Mouse (Mus musculus) hindbrain, embryonic 13.5 days (tissue): ENCODE measurements around the gene Gvin1. TPM values are rescaled to one million over a fixed set of nuclear protein-coding genes. Genes with fewer than 3 reads are reported as not detected.
"Not testable (repeated sequence)": the region's sequence is repeated elsewhere in the genome, so short reads cannot be mapped to it uniquely, and the experiment has no call there.

Source experiments
- ATAC-seq: fragments of 200-750 bp; cut with Nextera tagmentation; 2 replicates; pipeline ENCODE4 v1.8.0; 2017; ENCODE audit warnings: moderate TSS enrichment; ENCODE audit not compliant: low FRiP score
- H3K27ac ChIP-seq: fragments of 300-500 bp; sonication (generic); 2 replicates; pipeline ENCODE4 v1.5.1; 2015; ENCODE audit warnings: inconsistent platforms, mild to moderate bottlenecking, moderate library complexity
- H3K27me3 ChIP-seq: fragments of 300-500 bp; sonication (generic); 2 replicates; pipeline ENCODE4 v1.6.1; 2015; ENCODE audit warnings: mild to moderate bottlenecking, inconsistent platforms
- H3K36me3 ChIP-seq: fragments of 300-500 bp; sonication (generic); 2 replicates; pipeline ENCODE4 v1.6.1; 2015; ENCODE audit warnings: mild to moderate bottlenecking, inconsistent platforms
- H3K4me1 ChIP-seq: fragments of 300-500 bp; sonication (generic); replicated peaks from 2 replicates; pipeline ENCODE4 v1.6.1; 2015; ENCODE audit warnings: inconsistent platforms
- H3K4me2 ChIP-seq: fragments of 300-500 bp; sonication (generic); 2 replicates; pipeline ENCODE4 v1.6.1; 2015; ENCODE audit warnings: inconsistent platforms, mild to moderate bottlenecking, moderate library complexity
- H3K4me3 ChIP-seq: fragments of 300-500 bp; sonication (generic); 2 replicates; pipeline ENCODE4 v1.5.1; 2015; ENCODE audit warnings: mild to moderate bottlenecking, inconsistent platforms
- H3K9ac ChIP-seq: fragments of 300-500 bp; sonication (generic); 2 replicates; pipeline ENCODE4 v1.6.1; 2015; ENCODE audit warnings: mild to moderate bottlenecking, inconsistent platforms
- H3K9me3 ChIP-seq: fragments of 300-500 bp; sonication (generic); 2 replicates; pipeline ENCODE4 v1.6.1; 2016; ENCODE audit warnings: inconsistent platforms
- WGBS: fragments of 180-500 bp; shearing (Covaris S2); methylation state at CpG from one replicate; pipeline ENCODE4 v1.1.7; 2015; 5-methylcytosine and 5-hydroxymethylcytosine counted together
- polyA plus RNA-seq: library from polyadenylated mRNA; unstranded; fragments of >200 nt; fragmentation: Nextera tagmentation; extraction: Ambion mirVana; gene quantifications from 2 replicates; pipeline ENCODE4 v1.2.1, GENCODE M21; 2015

Gvin1 gene
- 0.14 TPM in 1 of 2 replicates, not detected in the other for polyA plus RNA-seq

DNA sequence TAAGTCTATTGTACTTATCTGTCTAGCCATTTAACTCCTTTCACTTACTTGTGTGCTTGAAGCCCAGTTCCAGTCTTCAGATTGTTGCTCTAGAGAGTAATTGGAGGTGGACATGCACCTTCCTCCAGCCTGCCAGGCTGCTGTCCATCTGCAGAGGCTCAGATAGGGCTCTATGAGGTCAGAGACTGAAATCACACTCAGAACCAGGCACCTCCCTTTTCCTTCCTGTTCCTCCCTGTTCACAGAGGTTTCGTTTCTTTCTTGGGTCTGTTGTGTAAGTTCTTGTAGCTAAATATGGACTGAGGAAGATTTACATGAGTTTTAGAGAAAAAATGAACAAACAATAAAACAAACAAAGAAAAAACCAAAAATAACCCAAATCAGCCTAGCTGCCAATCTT, at the start of gene Gvin1:
TSS of gene Gvin1 (minus strand) at position 150 of the 400 bp plus-strand sequence.
- not testable (repeated sequence) for H3K4me3 ChIP-seq, H3K4me1 ChIP-seq, H3K9ac ChIP-seq

DNA sequence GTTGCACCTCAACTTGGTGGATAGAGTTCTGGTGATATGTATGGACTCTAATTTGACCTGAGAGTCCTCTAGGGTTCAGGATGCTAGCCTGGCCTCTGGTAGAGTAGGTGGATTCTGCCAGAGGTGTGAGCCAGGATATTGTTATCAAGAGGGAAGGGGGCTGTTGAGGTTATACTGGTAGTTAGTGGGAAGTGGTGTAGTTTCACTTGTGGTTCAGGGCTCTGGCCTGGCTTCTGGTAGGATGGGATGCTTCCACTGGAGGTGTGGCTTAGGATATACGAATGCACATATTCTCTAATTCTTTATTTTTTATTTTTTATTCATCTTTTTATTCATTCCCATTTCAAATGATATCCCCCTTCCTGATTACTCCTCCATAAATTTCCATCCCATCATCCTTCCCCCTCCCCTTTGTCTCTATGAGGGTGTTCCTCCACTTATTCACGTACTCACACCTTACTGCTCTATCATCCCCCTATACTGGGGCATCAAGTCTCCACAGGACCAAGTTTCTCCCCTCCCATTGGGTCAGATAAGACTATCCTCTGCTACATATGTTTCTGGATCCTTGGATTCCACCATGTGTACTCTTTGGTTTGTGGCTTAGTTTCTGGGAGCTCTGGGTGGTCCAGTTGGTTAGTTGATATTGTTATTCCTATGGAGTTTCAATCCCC, 36.9 kb upstream of the Gvin1 start:
- H3K36me3 ChIP-seq, result no peaks in the 10 kb centered on the region
- H3K4me2 ChIP-seq, result no peak overlapping the region
- H3K27ac ChIP-seq, result no peak overlapping the region
- H3K9ac ChIP-seq, result no peak overlapping the region
- H3K9me3 ChIP-seq, result no peaks in the 10 kb centered on the region
- no peaks in the 10 kb centered on the region for H3K4me1 ChIP-seq
- 89% methylated on average over 2 of the region's 2 CpGs for WGBS
- ATAC-seq, result no peak
- no peak overlapping the region for H3K4me3 ChIP-seq
- no peaks in the 10 kb centered on the region for H3K27me3 ChIP-seq

More for the DNA sequence above, at the start of gene Gvin1:
- not testable (repeated sequence) for H3K9me3 ChIP-seq, H3K36me3 ChIP-seq, H3K27ac ChIP-seq, H3K4me2 ChIP-seq, ATAC-seq, H3K27me3 ChIP-seq
- 81% methylated on average over 1 of the region's 1 CpGs for WGBS

DNA sequence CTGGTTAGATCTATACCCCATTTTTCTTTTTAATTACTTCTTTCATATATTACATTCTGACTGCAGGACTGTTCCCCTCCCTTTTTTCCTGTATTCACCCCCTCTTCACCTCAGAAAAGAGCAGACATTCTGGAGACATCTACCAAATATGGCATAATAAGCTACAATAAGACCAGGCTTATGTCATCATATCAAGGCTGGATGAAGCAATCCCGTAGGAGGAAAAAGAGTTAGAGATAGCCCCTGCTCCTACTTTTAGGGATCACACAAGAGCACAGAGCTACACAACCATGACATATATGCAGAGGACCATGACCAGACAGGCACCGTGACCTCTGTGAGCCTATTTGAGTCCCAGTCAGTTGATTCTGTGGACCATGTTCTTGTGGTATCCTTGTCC, 33.8 kb upstream of the Gvin1 start:
- no peak overlapping the region for H3K4me2 ChIP-seq
- H3K27ac ChIP-seq, result no peak overlapping the region
- ATAC-seq, result no peak
- 0 out of 2 replicates have a peak, but pooled peaks cover 3% of the 10 kb centered on the region for H3K9me3 ChIP-seq
- 88% methylated on average over 2 of the region's 2 CpGs for WGBS
- H3K4me3 ChIP-seq, result no peak overlapping the region
- H3K36me3 ChIP-seq, result no peaks in the 10 kb centered on the region
- H3K9ac ChIP-seq, result no peak overlapping the region
- no peaks in the 10 kb centered on the region for H3K4me1 ChIP-seq
- no peaks in the 10 kb centered on the region for H3K27me3 ChIP-seq

DNA sequence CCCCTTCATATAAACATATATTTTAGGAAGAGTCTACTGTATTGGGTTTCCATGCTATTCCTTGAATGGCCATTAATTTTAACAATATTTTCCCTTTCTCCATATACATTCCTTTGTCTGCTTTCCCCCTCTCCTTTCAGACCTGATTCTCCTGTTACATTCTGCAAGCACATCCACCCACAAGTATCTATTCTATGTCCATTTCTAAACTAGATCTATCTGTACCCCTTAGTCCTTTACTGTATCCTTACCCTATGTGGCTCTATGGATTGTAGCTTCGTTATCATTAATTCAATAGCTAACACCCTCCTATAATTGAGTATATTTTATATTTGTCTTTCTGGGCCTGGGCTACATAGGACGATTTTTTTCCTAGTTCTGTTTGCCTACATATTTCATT, 33.1 kb upstream of the Gvin1 start:
- 85% methylated on average over 2 of the region's 2 CpGs for WGBS
- Histone ChIP-seq H3K4me3 (no peak overlapping the region), H3K4me2 (no peak overlapping the region), H3K9me3 (0 out of 2 replicates have a peak, but pooled peaks cover 3% of the 10 kb centered on the region), H3K27ac (no peak overlapping the region), H3K9ac (no peak overlapping the region), H3K4me1 (no peaks in the 10 kb centered on the region), H3K27me3 (no peaks in the 10 kb centered on the region), H3K36me3 (no peaks in the 10 kb centered on the region)
- no peak for ATAC-seq

DNA sequence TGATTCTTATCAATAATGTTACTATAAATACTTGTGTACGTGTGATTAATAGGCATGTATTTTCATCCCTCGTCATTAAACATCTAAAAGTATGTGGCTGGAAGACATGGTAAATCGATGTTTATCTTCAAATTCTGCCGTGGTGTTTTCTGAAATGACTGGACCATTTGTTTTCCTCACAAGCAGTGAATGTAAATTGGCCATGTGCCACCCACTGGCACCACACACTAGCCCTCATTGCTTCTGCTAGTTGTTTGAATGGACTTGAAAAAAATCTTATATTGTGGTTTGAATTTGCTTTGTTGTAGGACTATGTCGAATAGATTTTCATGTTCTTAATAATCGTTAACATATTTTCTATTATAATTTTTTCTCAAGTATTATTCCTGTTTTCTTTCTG, 30.5 kb upstream of the Gvin1 start:
- H3K27ac ChIP-seq, result no peak overlapping the region
- no peak overlapping the region for H3K4me2 ChIP-seq
- H3K36me3 ChIP-seq, result no peaks in the 10 kb centered on the region
- H3K27me3 ChIP-seq, result no peaks in the 10 kb centered on the region
- no peak overlapping the region for H3K9ac ChIP-seq
- ATAC-seq, result no peak
- no peaks in the 10 kb centered on the region for H3K4me1 ChIP-seq
- H3K4me3 ChIP-seq, result no peak overlapping the region
- 85% methylated on average over 6 of the region's 6 CpGs for WGBS
- H3K9me3 ChIP-seq, result 0 out of 2 replicates have a peak, but pooled peaks cover 3% of the 10 kb centered on the region

DNA sequence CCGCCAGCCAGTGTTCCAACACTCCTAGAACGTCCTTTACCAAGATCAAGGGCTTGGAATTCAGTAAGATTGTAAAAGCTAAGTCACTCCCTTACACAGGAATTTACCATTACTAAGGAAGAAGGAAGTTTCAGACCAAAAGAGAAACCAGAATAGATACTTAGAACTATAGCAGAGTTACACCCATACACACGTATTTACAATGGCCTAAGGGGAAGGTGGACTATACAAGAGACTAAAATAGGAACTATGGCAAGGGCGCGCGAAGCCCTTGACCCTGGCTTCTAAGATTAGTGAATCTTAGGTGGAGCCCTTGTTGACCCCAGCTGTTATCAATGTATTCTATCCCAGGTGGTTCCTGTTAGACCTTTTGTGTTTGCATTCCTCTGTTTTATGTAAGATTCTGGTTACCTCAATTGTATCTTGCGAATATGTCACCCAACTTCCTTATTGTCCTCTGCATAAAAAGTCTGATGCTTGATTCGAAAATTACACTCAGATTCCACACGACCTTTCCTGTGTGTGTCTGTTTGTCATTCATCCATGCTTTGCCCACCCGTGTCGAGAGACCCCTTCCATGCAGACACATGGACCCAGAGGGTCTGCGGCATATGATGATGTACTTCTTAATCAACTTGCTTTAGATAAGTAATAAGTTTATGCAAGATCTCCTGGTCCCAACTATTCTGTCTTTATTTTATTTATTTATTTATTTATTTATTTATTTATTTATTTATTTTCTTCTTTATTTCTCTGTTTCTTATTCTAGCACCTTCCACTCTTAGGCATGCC, 25.6 kb upstream of the Gvin1 start:
- not testable (repeated sequence) for H3K4me3 ChIP-seq, H3K4me2 ChIP-seq, H3K27me3 ChIP-seq, ATAC-seq, H3K27ac ChIP-seq, H3K36me3 ChIP-seq, H3K9ac ChIP-seq, H3K4me1 ChIP-seq, H3K9me3 ChIP-seq
- 89% methylated on average over 12 of the region's 12 CpGs for WGBS

DNA sequence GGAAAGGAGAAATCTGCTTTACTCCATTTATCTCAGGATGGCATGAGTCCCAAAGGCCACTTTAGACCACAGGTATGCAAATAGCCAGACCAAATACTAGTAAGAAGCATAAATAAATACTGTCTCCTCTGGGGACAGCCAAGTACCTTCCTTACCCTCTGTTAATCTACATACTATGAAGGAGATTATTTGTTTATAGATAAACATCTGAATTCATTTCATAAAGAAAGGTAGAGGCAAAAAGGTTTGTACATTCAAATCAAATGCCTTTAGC, 22.0 kb upstream of the Gvin1 start:
- no peaks in the 10 kb centered on the region for H3K4me1 ChIP-seq

DNA sequence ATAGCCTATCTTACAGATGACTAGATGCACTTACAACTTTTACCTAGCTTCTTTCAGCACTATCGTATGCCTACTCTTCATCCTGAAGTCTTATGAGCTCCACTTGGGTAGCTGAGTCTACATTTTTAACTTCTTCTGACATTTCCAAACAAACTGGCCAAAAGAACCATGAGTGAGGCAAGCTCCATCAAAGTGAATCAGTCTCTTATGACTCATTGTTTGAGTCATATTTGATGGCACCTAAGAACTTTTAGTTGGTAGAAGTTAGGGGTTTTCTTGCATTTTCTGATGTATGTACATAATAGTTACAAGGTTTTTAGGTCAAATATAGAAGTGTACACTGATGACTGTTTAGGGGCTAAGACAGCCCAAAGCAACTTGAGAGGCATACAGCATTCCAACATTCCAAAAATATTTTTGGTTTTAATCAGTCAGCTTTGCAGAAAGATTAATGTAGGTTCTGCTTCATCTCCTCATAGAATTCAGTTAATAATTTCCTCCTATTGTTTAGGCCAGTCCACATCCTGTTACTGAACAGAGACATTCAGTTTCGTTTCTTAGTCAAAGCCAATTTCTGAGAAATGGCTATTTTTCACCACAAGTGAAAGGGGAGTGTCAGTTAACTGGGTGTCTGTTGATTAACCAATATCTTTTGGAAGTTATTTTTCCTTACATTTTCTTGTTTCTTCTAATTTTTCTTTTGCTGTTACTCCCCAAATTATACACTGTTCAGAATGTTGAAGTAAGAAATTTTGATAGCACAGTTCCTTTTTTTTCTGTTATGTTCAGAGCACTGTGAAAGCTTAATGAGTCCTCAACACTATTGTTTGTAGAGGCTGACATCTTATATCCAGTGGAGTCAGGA, 21.4 kb upstream of the Gvin1 start:
- no peaks in the 10 kb centered on the region for H3K27me3 ChIP-seq
- H3K4me1 ChIP-seq, result no peaks in the 10 kb centered on the region
- no peak overlapping the region for H3K9ac ChIP-seq
- no peak for ATAC-seq
- no peak overlapping the region for H3K27ac ChIP-seq
- WGBS, result 73% methylated on average over 2 of the region's 2 CpGs
- H3K4me2 ChIP-seq, result no peak overlapping the region
- no peaks in the 10 kb centered on the region for H3K36me3 ChIP-seq
- no peaks in the 10 kb centered on the region for H3K9me3 ChIP-seq
- H3K4me3 ChIP-seq, result no peak overlapping the region

More for the DNA sequence above, 22.0 kb upstream of the Gvin1 start:
- no peak overlapping the region for H3K27ac ChIP-seq
- no peaks in the 10 kb centered on the region for H3K36me3 ChIP-seq
- H3K4me2 ChIP-seq, result no peak overlapping the region
- H3K4me3 ChIP-seq, result no peak overlapping the region
- H3K9me3 ChIP-seq, result no peaks in the 10 kb centered on the region
- no peak overlapping the region for H3K9ac ChIP-seq
- no peak for ATAC-seq
- no peaks in the 10 kb centered on the region for H3K27me3 ChIP-seq

DNA sequence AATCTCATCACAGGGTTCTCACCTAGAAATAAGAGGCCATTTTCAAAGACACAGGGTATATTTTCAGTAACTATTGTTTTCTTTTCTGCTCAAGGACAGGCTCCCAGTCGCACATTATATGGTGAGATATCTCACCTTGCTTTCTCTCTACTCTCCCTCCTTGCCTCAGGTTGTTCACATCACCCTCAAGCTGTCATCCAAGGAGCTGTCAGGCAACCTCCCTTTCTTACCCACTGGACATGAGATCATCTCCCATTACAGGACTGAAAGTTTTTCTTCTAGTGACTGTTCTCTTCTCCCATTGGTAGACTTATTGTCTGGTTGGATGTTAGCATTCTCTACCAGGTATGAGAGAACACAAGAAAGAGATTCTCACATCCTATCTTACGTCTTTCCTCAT, 20.5 kb upstream of the Gvin1 start:
- Histone ChIP-seq H3K9me3 (no peaks in the 10 kb centered on the region), H3K27me3 (no peaks in the 10 kb centered on the region), H3K9ac (no peak overlapping the region), H3K4me2 (no peak overlapping the region), H3K4me1 (no peaks in the 10 kb centered on the region), H3K27ac (no peak overlapping the region), H3K36me3 (no peaks in the 10 kb centered on the region), H3K4me3 (no peak overlapping the region)
- no peak for ATAC-seq
- 85% methylated on average over 2 of the region's 2 CpGs for WGBS

DNA sequence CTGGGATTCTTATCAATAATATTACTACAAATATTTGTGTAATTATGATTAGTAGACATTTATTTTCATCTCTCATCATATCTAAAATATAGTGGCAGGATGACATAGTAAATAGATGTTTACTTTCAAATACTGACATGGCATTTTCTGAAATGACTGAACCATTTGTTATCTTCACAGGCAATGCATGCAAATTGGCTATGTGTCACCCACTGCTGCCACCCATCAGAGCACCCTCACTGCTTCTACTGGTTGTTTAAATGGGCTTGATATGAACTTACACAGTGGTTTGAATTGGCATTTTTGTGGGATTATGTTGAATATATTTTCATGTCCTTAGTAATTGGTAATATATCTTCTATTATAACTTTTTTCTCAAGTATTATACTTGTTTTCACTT, 784 bp upstream of the Gvin1 start:
- not testable (repeated sequence) for ATAC-seq, H3K9ac ChIP-seq, H3K27ac ChIP-seq, H3K4me2 ChIP-seq, H3K9me3 ChIP-seq, H3K4me1 ChIP-seq, H3K36me3 ChIP-seq, H3K27me3 ChIP-seq, H3K4me3 ChIP-seq

DNA sequence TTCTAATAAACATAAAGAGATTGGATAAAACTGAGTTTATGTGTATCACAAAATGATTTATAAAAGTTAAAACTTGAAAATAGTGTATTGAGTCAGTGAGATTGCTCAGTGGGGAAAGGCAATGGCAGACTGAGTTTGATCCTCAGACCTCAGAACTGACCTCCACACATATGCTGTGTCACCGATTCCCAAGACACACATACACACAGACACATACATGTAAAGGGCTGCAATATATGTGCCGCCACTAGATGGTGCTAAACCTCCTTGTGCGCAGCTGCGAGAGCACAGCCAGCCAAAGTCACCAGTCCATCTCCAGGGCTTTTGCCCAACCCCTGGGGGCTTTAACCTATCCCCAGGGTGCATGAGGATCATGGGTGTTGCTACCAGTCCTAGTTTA, 1.4 kb downstream of the Gvin1 start:
- H3K36me3 ChIP-seq, H3K4me1 ChIP-seq, H3K27ac ChIP-seq, H3K27me3 ChIP-seq, H3K4me2 ChIP-seq, H3K9me3 ChIP-seq, H3K9ac ChIP-seq, H3K4me3 ChIP-seq, ATAC-seq: not testable (repeated sequence)
- WGBS, result no CpG with 5 or more reads among the region's 4 CpGs

DNA sequence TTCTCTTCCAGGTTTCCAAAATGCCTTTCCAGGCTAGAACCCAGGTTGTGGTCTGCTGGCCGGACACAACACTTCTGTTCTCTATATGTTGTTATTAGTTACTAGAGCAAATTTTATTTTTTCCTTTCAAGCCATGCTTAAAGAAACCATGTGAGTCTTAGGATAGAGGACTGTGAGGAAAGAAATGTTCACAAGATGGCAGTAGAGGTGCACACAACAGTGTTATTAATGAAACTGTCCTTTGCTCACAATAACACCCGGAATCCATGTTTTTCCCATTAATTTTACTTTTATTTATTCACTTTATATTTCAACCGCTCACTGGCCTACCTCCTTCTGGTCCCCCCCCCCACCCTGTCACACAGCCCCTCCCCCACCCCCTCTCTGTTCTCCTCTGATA, 8.5 kb downstream of the Gvin1 start:
- H3K9ac ChIP-seq, H3K36me3 ChIP-seq, ATAC-seq, H3K4me3 ChIP-seq, H3K27ac ChIP-seq, H3K27me3 ChIP-seq, H3K4me2 ChIP-seq, H3K4me1 ChIP-seq, H3K9me3 ChIP-seq: not testable (repeated sequence)
- WGBS, result 87% methylated on average over 2 of the region's 3 CpGs
